Mouse (Mus musculus) neutrophil, adult 65 days (primary cell): ENCODE measurements around the gene Ndufa7. TPM values are rescaled to one million over a fixed set of nuclear protein-coding genes. Genes with fewer than 3 reads are reported as not detected.

Experiments used
- total RNA-seq: library from RNA; stranded (reverse); gene quantifications from 2 replicates; pipeline ENCODE4 v1.2.4, GENCODE M21; 2023

Ndufa7 gene
- total RNA-seq: 74.0 and 119 TPM in 2 replicates

GRCm38 (mm10) chr17:33824084-33824996, at the start of gene Ndufa7, which contains the start of gene Rps28:
Gene Ndufa7 (plus strand): TSS chr17:33824572.
Gene Rps28 (minus strand): TSS chr17:33824562.

GRCm38 (mm10) chr17:33781124-33781977, 43.0 kb upstream of the Ndufa7 start, which contains the start of gene Angptl4:
Gene Angptl4 (minus strand): TSS chr17:33781830.

GRCm38 (mm10) chr17:33810334-33811141, 13.8 kb upstream of the Ndufa7 start, which contains the start of gene Kank3:
Gene Kank3 (plus strand): TSS chr17:33810519.

GRCm38 (mm10) chr17:33842966-33843795, 18.8 kb downstream of the Ndufa7 start, which contains the start of gene Cd320:
Gene Cd320 (plus strand): TSS chr17:33843091.

GRCm38 (mm10) chr17:33873537-33873936, 49.2 kb downstream of the Ndufa7 start, which contains the start of gene Gm7029:
Gene Gm7029 (plus strand): TSS chr17:33873837.

Other genes starting within 250 kb of the Ndufa7 start
- gene Zfp414, start 195.5 kb upstream of the Ndufa7 start, total RNA-seq: 64.9 and 67.7 TPM in 2 replicates
- gene Pram1, start 186.5 kb upstream of the Ndufa7 start, total RNA-seq: 306 and 399 TPM in 2 replicates
- 256 and 388 TPM in 2 replicates for gene Hnrnpm, start 137.7 kb upstream of the Ndufa7 start, total RNA-seq
- 48.6 and 60.5 TPM in 2 replicates for gene March2, start 105.9 kb upstream of the Ndufa7 start, total RNA-seq
- gene Rab11b, start 64.0 kb upstream of the Ndufa7 start, total RNA-seq: 204 and 227 TPM in 2 replicates
- gene Angptl4, start 42.7 kb upstream of the Ndufa7 start, total RNA-seq: 1.2 and 1.5 TPM in 2 replicates
- 3.1 and 7.7 TPM in 2 replicates for gene Kank3, start 14.1 kb upstream of the Ndufa7 start, total RNA-seq
- 711 and 827 TPM in 2 replicates for gene Rps28, start within 50 bp of the Ndufa7 start, total RNA-seq
- 1.4 and 1.5 TPM in 2 replicates for gene Cd320, start 18.5 kb downstream of the Ndufa7 start, total RNA-seq
- not detected in 2 replicates for gene Gm7029, start 49.3 kb downstream of the Ndufa7 start, total RNA-seq
- gene Kifc1, start 66.1 kb downstream of the Ndufa7 start, total RNA-seq: 34.6 and 53.7 TPM in 2 replicates
- not detected in 2 replicates for gene Platr17, start 80.6 kb downstream of the Ndufa7 start, total RNA-seq
- 33.8 and 48.4 TPM in 2 replicates for gene Daxx, start 84.8 kb downstream of the Ndufa7 start, total RNA-seq
- gene Tapbp, start 91.3 kb downstream of the Ndufa7 start, total RNA-seq: 290 and 325 TPM in 2 replicates
- gene Zbtb22, start 91.3 kb downstream of the Ndufa7 start, total RNA-seq: 27.9 and 37.3 TPM in 2 replicates
- 218 and 285 TPM in 2 replicates for gene Rgl2, start 105.0 kb downstream of the Ndufa7 start, total RNA-seq
- gene Pfdn6, start 115.8 kb downstream of the Ndufa7 start, total RNA-seq: 46.9 and 53.4 TPM in 2 replicates
- 18.3 and 21.6 TPM in 2 replicates for gene Wdr46, start 116.1 kb downstream of the Ndufa7 start, total RNA-seq
- 11.3 and 12.8 TPM in 2 replicates for gene B3galt4, start 126.9 kb downstream of the Ndufa7 start, total RNA-seq
- 56.0 and 70.7 TPM in 2 replicates for gene Vps52, start 131.2 kb downstream of the Ndufa7 start, total RNA-seq
- 242 and 295 TPM in 2 replicates for gene Rps18, start 131.4 kb downstream of the Ndufa7 start, total RNA-seq
- gene H2-K1, start 175.8 kb downstream of the Ndufa7 start, total RNA-seq: 1,081 and 1,209 TPM in 2 replicates
- gene Ring1, start 200.1 kb downstream of the Ndufa7 start, total RNA-seq: 9.9 and 11.6 TPM in 2 replicates
- gene H2-Ke6, start 203.5 kb downstream of the Ndufa7 start, total RNA-seq: 67.8 and 83.5 TPM in 2 replicates
- gene Slc39a7, start 207.1 kb downstream of the Ndufa7 start, total RNA-seq: 85.8 and 92.4 TPM in 2 replicates
- gene Rxrb, start 207.2 kb downstream of the Ndufa7 start, total RNA-seq: 54.6 and 60.1 TPM in 2 replicates
- gene Col11a2, start 214.9 kb downstream of the Ndufa7 start, total RNA-seq: 6.9 and 9.1 TPM in 2 replicates